Mouse (Mus musculus): ENCODE results near the gene Mthfd1l.
"Not testable (repeated sequence)": the region's sequence is repeated elsewhere in the genome, so short reads cannot be mapped to it uniquely, and the experiment has no call there.

Gene Mthfd1l

GRCm38 (mm10) chr10:4120708-4121107 is 147.8 kb downstream of the Mthfd1l start:
- peak; percentile 57; the same call in 1 of the 2 replicates for ATAC-seq (ENCODE audit: low TSS enrichment)

- ATAC-seq (ENCODE audit: low TSS enrichment), result no peak
Measured at GRCm38 (mm10) chr10:4121197-4121596, 148.3 kb downstream of the Mthfd1l start.

DNA sequence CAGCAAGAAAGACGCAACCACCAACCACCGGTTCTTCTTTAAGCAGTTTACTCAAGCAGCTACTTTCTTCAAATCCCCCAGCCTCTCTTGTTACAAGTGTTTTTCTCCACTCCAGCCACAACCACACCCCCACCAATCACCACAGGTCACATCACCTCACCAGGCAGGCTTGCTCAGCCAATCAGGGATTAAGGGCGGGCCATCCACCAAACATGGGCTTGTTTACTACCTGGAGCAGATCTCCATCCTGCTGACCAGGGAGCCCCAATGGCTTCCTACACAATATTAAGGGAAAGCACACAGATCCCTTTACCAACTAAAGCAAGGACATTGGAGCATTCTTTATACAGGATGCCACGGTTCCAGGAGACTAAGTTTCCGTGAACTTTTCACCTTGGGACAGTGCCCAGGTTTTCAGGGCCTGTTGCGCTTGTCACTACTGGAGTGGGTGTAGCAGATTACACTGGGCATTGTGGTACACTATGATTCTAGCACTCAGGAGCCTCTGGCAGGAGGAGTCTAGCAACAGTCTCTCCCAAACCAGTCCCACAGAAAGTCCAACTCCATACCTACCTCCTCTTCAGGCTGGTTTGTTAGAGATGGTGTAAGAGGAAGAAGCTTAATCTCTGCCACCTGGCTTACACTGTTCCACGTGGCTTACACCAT is 150.5 kb downstream of the Mthfd1l start:
- ATAC-seq (ENCODE audit: low TSS enrichment), result not testable (repeated sequence)

GRCm38 (mm10) chr10:4124148-4124547 is 151.2 kb downstream of the Mthfd1l start:
- no peak for ATAC-seq (ENCODE audit: low TSS enrichment)

GRCm38 (mm10) chr10:4125232-4125631 is 152.3 kb downstream of the Mthfd1l start:
- ATAC-seq (ENCODE audit: low TSS enrichment), result no peak

DNA sequence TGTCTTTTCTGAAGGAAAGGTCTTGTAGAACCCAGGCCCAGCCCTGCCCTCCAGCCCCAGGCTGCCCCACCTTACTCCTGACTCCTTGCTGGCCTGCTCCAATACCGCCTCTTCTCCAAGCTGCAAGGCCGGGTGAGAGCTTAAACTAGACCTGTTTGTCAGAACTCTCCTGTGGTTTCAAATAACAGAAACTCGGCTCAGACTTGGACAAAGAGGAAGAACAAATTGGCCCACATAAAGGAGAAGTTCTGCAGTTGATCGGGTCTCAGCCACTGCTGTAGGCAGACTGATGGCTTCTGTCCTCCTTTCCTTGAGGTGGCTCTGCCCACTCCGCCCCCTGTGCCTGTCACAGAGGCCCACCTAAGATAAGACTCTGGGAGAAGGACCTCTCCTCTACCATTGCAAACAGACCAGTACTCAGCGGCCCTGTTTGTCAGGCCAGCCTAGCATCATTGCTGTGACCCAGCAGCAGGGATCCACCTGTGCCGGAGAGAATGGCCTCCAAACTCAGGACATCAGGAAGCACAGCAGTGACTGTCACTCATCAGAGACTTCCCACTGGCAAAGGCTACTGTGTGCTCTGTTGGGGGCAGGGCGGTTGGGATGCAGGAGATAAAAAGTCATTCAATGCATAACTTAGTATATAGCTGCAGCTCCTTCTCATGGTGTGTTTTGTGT is 153.6 kb downstream of the Mthfd1l start:
- no peak for ATAC-seq (ENCODE audit: low TSS enrichment)

DNA sequence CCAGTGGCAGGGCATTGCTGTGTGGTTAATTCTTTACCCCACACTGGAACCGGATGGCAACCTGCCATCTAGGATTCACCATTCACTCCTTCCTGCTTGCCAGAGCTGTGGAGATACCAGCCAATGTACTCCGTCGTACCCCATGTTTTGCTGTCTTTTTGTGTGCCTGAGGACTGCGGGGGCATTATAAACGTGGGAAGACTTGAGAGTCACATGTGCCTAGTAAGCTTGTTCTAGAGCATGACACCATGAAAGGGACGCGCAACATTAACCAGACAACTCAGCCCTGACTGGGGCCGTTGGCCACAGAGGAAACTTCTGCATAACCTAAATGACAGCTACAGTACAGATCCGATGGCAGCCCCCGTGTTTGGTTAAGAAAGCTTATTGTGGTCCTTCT is 155.5 kb downstream of the Mthfd1l start:
- ATAC-seq (ENCODE audit: low TSS enrichment), result no peak

- no peak for ATAC-seq (ENCODE audit: low TSS enrichment)
Measured at GRCm38 (mm10) chr10:4128915-4129314, 156.0 kb downstream of the Mthfd1l start.

- no peak for ATAC-seq (ENCODE audit: low TSS enrichment)
Measured at GRCm38 (mm10) chr10:4129461-4129860, 156.5 kb downstream of the Mthfd1l start.

- no peak for ATAC-seq (ENCODE audit: low TSS enrichment)
Measured at GRCm38 (mm10) chr10:4130034-4130607, 157.2 kb downstream of the Mthfd1l start.

GRCm38 (mm10) chr10:4132735-4133134 is 159.8 kb downstream of the Mthfd1l start:
- no peak for ATAC-seq (ENCODE audit: low TSS enrichment)

- ATAC-seq (ENCODE audit: low TSS enrichment), result no peak
Measured at GRCm38 (mm10) chr10:4135100-4135764, 162.3 kb downstream of the Mthfd1l start.

- ATAC-seq (ENCODE audit: low TSS enrichment), result no peak
Measured at GRCm38 (mm10) chr10:4139531-4139930, 166.6 kb downstream of the Mthfd1l start.

DNA sequence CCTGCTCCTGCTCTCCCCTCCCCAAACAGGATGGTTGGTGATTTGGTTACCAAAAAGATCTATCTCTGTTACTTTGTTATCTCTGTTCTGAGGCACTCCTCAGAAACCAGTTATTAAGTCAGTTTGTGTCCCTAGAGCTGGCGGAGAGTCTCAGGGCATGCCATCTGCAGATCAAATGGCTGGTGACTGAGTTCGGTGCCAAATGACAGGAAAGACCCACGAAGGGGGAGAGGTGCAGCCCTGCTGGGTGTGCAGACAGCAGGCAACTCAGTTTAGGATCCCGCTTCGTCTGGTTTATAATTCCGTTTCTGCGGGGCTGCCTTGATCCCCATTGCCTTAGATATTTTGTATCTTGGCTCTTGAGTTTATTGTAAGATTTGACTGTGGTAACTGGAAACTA is 168.8 kb downstream of the Mthfd1l start:
- no peak for ATAC-seq (ENCODE audit: low TSS enrichment)

DNA sequence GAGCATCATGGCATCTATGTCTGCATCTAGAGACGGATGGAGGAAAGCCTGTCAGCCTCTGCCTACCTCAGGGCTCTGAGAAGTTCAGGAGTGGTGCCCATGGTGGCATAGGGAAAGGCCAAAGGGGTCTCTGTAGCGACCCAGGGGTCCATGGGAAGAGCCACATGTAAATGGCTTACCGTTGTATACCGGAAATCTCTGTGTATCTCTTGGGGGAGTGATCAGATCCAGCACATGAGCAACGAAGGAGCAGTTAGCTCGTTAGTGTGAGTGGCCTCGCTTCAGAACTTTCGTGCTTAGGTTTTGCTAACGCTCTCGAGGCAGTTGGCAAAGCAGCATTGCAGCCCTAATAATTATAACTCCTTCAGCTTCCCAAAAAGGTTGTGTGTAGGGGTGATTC is 169.9 kb downstream of the Mthfd1l start:
- no peak for ATAC-seq (ENCODE audit: low TSS enrichment)

DNA sequence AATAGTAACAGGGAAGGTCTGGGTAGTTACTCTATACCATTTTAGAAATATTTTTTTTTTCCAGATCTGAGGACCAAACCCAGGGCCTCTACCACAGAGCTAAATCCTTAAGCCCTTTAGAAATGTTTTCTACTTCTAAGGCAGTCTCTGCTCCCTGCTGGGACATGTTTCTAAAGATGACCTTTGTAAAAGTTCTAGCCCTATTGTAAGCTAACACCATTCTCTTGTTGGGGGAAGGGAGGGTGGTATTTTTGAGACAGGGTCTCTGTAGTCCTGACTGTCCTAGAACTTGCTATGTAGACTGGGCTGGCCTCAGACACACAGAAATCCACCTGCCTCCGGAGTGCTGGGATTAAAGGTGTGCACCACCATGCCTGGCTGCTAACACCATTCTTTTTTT is 170.5 kb downstream of the Mthfd1l start:
- ATAC-seq (ENCODE audit: low TSS enrichment), result no peak

- ATAC-seq (ENCODE audit: low TSS enrichment), result no peak
Measured at GRCm38 (mm10) chr10:4145080-4145807, 172.3 kb downstream of the Mthfd1l start.

DNA sequence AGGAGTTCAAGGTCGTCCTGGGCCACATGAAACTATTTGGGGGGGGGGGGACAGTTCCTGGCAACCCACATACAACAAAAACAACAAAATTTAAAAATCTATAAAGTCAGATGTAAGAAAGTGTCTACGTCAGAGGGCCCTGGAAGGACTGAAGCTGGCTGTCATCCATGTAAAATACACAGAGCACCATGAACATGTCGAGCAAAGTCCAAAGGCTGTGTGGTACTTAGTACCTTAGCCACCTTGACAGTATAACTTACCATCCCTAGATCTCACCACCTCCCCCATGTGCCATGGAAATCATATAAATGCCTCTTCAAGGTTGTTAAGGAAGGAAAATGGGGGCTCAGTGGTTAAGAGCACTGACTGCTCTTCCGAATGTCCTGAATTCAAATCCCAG is 174.0 kb downstream of the Mthfd1l start:
- ATAC-seq (ENCODE audit: low TSS enrichment), result no peak

GRCm38 (mm10) chr10:4151159-4151558 is 178.2 kb downstream of the Mthfd1l start:
- no peak for ATAC-seq (ENCODE audit: low TSS enrichment)

GRCm38 (mm10) chr10:4151862-4152776 is 179.2 kb downstream of the Mthfd1l start:
- ATAC-seq (ENCODE audit: low TSS enrichment), result no peak

DNA sequence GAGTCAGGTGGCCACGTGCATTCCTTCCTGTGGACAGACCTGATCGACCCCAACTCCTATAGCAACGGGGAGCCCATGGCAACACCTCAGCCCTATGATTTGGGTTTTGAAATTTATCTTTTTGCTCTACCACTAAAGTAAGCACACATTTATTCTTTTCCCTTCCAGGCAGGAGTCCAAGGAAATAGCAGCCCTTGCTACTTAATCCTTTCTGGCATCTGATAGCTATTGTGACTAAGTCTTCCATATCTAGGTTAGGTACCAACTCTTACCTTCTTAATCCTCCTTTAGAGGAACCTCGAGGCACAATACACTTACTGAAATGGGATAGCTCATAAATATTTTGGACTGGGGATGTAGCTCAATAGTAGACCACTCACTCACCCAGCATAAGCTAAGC is 180.1 kb downstream of the Mthfd1l start:
- no peak for ATAC-seq (ENCODE audit: low TSS enrichment)

Data from frontal cortex, adult (tissue).